Mouse (Mus musculus) A20 (cell line): ENCODE data around the gene Pip5k1c.
A peak's percentile ranks its signal among the peaks of the same experiment; 100 is the strongest.

Experiments used
- DNase-seq: peaks from one replicate; pipeline ENCODE4 v3.0.0-alpha.2; 2011; ENCODE audit warnings: low read depth, low spot score

Gene Pip5k1c

DNA sequence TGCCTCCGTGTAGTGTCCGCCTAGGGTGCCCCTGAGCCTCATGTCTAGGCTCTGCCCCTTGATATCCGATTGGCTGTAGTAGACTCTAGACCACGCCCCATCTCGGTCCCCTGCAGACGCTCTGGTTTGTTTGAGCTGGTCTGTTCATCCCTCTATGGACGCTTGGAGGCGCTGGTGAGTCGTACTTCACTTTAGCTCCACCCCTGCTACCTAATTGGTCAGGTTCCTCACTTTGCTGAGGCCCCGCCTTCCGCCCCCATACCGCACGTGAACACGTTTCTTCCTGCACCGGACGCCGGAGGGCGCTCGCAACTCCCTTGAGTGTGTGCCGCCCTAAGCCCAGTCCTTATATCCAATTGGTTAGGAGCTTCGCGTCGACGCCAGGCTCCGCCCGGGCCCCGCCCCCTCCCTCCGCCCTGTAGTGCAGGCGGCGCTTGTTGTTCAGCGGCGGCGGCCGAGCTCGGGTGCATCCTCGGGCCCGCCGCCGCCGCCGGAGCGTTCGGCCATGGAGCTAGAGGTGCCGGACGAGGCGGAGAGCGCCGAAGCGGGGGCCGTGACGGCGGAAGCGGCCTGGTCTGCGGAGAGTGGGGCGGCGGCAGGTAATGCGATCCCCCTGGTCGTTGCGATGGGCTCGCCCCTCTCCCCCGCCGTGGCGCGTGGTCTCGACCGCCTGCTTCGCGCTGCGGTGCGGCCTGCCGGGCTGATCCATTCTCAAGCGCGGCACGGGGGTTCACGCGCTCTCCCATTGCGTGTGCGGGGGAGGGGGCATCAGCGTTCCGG lies at the start of gene Pip5k1c:
Gene Pip5k1c (plus strand): TSS at position 410 of the 780 bp plus-strand sequence.
- peak; percentile 100 for DNase-seq

- DNase-seq = no peak
Observed at GRCm38 (mm10) chr10:81244146-81244545, 48.6 kb upstream of the Pip5k1c start.

DNA sequence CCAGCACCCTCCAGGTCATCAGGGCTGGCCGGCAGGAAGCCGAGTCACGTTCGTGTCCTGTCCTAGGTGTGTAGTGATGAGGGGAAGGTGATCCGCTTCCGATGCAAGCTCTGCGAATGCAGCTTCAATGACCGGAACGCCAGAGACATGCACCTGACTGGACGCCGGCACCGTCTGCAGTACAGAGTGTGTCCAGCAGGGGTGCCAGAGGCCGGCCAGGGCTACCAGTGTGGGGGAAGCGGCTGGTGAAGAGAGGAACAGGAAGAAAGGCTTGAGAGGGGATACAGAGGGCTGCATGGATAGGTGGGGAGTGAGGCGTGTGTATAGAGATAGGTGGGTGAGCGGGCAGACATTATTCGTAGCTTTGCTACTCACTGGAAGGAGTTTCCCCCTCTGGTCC lies 48.2 kb upstream of the Pip5k1c start:
- DNase-seq = peak; percentile 87

GRCm38 (mm10) chr10:81245166-81245565 lies 47.6 kb upstream of the Pip5k1c start:
- DNase-seq = no peak

- no peak for DNase-seq
Observed at GRCm38 (mm10) chr10:81247804-81248203, 45.0 kb upstream of the Pip5k1c start.

DNA sequence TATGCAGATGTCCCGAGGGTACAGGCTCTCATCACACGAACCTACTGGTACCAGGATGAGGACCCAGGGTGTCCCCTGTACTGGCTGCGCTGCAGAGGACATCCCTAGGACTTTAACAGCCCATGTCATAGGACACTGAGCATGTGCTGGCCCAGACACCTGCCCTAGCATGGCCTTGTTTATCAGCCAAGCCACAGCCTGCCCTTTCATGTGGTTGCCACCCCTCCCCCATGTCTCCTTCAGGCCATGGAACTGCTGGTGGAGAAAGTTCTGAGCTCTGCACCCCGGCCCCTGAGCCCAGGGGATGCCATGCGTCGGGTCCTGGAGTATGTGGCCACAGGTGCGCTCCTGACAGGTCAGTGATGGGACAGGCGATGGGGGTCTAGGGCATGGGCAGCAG lies 43.3 kb upstream of the Pip5k1c start:
- no peak for DNase-seq

DNA sequence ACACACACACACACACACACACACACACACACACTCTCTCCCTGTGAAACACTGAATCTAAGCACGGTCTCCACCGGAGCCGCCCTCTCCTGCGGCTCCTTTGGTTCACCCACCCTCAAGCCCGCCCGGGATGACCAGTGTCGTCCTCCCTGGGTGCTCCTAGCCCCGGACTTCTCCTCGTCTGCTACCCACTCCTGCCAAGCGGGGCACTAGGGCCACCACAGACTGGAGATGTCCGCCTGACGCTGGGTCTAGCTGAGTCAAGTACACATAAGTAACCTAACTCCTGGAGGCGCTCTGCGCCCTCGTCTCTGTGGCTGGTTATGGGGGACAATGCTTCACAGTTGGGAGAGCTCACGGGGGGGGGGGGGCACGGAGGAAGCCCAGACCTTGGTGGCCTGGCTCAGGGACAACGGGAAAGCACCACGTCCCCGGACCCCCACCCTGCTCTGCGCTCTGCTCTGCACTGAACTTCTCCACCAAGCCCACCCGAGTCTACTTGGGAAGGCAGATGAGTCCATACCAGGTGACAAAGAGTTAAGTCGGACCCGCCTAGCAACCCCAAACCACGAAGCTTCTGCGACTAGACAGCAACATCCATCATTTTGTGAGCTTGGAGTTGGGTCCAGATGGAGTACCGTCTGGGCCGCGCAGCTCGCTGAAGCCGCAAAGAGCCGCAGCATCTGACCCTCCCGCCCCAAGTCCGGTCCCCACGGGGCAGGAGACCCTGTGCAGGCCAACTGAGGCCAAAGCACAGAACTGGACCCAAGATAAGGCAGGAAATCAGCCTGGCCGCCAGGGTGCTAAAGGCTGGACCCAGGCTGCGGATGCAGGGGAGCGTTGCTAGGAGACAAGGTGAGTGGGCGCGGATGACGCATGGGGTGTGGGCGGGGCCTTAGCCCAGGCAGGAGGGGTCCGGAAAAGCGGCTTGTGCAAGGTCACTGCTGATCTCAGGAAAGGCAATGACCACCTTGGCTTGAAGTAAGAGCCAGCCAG lies 40.0 kb upstream of the Pip5k1c start, which contains the start of gene Matk:
Gene Matk (plus strand): TSS at position 512 of the 996 bp plus-strand sequence.
- peak; percentile 22 for DNase-seq

DNA sequence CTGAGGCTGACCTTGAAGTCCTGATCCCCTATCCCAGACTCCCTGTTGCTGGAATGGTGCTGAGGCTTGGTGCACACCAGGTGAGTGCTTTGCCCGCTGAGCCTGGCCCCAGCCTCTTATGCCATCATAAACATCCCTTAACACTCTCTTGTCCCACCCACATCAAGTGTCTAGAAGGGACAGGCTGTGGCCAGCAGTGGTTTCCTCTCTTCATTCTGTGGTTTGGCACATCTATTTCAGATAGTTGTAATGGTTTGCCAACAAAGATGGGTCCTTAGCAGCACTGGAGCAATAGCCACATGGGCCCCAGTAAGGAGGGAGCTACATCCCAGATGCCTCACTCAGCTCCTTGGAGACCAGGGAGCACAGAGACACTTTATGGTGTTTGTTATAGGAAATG lies 37.9 kb upstream of the Pip5k1c start:
- no peak for DNase-seq

GRCm38 (mm10) chr10:81257158-81258039 lies 35.4 kb upstream of the Pip5k1c start:
- DNase-seq = peak; percentile 16

GRCm38 (mm10) chr10:81259225-81259884 lies 33.4 kb upstream of the Pip5k1c start:
- no peak for DNase-seq

DNA sequence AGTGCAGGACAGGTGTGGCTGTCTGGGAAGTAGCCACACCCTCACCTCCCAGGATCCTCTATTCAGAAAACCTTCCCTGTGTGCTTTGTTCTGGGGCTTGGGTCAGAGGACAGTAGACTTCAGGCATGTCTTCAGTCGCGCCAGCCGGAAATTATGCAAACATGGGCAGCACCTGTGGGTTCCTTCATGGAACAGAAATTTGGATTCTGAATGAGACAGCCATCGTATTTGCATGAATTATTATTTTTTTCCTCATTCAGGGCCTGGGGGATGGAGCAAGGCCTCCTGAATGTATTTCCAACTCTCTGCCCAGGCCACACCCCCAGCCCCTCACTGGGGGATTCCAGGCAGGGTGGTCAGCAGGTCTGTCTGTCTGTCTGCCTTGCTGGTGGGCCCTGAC lies 31.7 kb upstream of the Pip5k1c start:
- no peak for DNase-seq

DNA sequence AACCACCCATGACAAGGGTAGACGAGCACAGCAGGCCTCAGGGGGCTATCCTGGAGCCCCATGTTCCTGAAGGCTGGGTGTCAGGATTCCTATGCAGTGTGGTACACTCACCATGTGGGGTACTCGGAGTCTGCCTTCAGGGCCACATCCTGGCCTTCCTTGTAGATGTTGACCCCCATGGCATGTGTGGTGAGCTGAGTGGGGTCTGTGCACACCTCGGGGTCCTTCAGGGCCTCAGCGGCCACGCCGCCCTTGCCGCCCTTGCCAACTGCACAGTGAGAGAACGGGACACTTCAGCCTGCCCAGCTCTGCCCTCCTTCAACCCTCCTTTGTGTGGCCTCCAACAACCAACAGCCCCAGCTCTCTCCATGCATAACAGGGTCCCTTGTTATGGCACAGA lies 27.2 kb upstream of the Pip5k1c start:
- no peak for DNase-seq

DNA sequence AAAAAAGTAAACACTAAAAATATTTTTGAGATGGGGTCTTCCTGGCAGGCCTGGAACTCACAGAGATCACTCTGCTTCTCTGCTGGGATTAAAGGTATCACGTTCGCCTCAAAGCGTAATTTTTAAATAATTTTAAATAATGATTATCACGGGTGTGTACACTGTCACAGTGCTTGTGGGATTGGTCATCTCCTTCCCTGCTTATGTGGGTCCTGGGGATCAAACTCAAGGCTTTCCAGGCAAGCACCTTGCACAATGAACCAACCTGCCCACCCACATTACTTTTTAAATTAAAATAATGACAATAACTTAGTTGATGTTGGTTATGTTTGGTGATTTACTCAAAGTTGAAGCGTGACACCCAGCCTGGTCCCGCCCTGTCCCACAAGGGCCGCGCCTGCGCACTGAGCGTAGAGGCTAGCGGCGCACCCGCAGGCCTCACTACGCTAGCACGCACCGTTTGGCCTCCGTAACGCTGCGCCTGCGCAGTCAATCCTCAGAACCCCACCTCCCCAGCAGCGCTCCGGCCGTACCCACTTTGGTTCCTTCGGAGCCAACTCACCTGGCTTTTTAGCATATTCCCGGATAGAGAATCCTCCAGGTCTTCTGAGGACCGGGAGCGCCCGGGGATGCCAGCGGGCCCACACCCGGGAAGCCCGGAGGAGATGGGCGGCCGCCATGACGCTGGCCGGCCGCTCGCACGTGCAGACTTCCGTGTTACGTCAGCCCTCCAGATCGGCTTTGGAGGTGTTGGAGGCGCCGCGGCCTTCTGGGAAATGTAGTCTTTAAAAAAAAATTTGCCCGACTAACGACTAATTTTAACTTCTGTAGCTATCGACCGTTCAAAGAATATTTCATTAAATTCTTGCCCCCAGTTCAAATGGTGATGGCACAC lies 26.3 kb upstream of the Pip5k1c start, which contains the start of the genes Mrpl54 and Apba3:
Gene Mrpl54 (minus strand): TSS at position 724 of the 895 bp plus-strand sequence.
Gene Apba3 (plus strand): TSS at position 750 of the 895 bp plus-strand sequence.
- DNase-seq = peak; percentile 98

GRCm38 (mm10) chr10:81268056-81268455 lies 24.7 kb upstream of the Pip5k1c start:
- peak; percentile 87 for DNase-seq

DNA sequence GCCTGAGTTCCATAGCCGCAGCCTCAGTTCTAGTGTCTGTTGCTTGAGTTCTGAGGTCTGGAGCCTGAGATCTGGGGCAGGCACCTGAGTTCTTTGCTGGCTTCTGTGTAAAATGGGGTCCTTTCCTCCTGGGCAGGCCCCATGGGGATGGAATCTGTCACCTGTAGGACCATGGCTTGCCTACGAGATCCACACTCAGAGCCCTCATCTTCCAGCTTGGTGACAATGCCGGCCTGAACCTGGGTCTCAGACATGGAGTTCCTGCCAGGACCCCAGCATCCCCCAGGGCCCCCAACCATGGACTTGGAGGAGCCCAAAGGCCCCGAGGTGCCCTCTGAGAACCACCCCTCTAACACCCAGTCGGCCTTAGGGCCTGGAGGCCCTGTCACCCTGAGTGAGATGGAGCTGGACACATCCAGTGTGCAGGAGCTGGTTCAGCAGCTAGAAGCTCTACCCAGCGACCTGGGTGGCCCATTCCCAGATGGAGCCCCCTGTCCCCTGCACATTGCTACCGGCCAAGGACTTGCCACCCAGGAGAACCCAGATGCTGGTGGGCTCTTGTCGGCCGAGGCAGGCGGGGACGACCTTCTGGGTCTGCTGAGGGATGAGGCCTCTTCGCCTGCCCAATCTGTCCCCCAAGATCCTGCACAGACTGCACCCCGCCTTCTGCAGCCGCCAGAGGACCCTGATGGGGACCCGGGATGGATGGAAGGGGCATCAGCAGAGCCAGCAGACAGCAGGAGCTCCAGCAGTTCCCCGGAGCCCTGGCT lies 23.9 kb upstream of the Pip5k1c start:
- no peak for DNase-seq

- no peak for DNase-seq
Observed at GRCm38 (mm10) chr10:81272356-81272755, 20.4 kb upstream of the Pip5k1c start.

- DNase-seq = no peak
Observed at GRCm38 (mm10) chr10:81273842-81274241, 18.9 kb upstream of the Pip5k1c start.

- DNase-seq = no peak
Observed at GRCm38 (mm10) chr10:81277676-81278075, 15.1 kb upstream of the Pip5k1c start.

DNA sequence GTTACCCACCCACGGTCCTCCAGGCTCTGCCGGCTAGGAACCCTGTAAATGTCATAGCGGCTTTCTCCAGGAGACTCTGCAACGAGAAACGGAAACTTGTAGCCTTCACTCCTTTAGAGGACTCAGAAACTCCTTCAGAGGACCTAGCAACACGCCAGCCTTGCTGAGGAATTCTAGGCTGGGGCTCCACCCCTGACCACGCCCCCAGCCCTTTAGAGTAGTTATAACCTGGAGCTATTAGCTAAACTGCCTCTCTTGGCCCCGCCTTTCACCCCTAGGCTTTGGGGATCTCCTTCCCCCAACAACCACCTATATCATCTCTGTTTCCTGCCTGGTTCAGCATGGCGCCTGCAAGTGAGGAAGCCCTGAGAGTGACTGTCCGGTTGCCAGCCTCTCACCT lies 13.3 kb upstream of the Pip5k1c start:
- DNase-seq = no peak
